Mouse (Mus musculus) stomach, postnatal 0 days (tissue): ENCODE data around the gene Celf2.

ENCODE experiments used
- CTCF ChIP-seq: IDR thresholded peaks from 2 replicates; pipeline ENCODE4 v1.5.1; 2016; ENCODE audit warnings: antibody characterized with exemption, low read depth, mild to moderate bottlenecking, moderate library complexity
- EP300 ChIP-seq: optimal IDR thresholded peaks from 2 replicates; pipeline ENCODE3; 2016; ENCODE audit warnings: antibody characterized with exemption

- TF ChIP-seq CTCF (no peak), EP300 (no peak)
Observed at GRCm38 (mm10) chr2:7051090-7051489, 458.3 kb downstream of the Celf2 start.
